In the genomic region with DNA sequence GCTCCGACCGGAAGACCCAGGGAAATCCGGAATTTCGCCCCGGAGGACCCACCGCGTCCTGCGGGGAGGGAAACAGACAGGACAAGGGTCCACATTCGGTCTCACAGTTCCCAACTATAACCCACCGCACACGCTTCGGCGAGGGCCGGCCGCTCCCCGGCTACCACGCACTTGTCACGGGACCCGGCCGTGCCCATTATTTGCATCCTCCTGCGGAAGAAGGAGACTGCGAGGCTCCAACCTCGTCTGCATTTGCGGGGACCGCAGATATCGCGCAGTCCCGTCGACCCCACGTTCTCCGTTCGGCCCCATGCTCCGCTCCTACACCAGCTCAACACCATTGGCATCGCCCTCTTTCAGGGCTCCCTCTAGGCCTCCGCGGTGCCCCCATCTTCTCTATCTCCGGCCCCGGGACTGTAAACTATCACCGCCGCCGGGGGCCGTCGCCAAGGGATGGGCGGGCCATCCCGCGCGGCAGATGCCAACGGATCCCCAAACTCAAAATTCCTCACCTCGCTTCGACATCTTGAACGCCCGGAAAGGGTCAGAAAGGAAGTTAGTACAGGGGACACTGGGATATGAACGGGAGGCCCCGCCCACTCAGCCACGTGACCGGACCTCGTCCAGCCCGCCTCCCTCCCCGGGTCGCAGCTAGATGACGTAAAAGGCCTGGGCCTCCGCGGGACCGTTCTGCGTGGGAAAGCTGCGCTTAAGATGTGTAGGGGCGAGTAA, we compare ENCODE assay signal across 8 mouse cellular contexts. TPM values are rescaled to one million over a fixed set of nuclear protein-coding genes. Genes with fewer than 3 reads are reported as not detected.
A peak's percentile ranks its signal among the peaks of the same experiment; 100 is the strongest.
DNase-seq lines count a peak whose midpoint lies in the region; ATAC-seq and TF ChIP-seq lines count a peak whose summit lies in the region.

Gene Rpl23 (minus strand): TSS at position 606 of the 732 bp plus-strand sequence.

- H3K4me1 ChIP-seq in bone marrow, adult 2 months (ENCODE audit: control insufficient read depth, insufficient read depth, low read length): no peaks in the 10 kb centered on the region
- peaks cover 22% of the 10 kb centered on the region for H3K4me1 ChIP-seq in embryonic facial prominence, embryonic 15.5 days
- peaks cover 8% of the 10 kb centered on the region for H3K4me1 ChIP-seq in limb, embryonic 14.5 days (ENCODE audit: control insufficient read depth, insufficient read depth, low read length)
- no peaks in the 10 kb centered on the region; the same call in 1 of the 2 replicates for H3K4me1 ChIP-seq in midbrain, postnatal 0 days (ENCODE audit: insufficient read depth, low read length)

- peak; percentile 72; the same call in 1 of the 2 replicates for TF ChIP-seq POLR2A in bone marrow, adult 2 months (IDR thresholded peaks at IDR 0.05; ENCODE audit: borderline replicate concordance, control insufficient read depth, low read depth, low read length)
- TF ChIP-seq POLR2A in limb, embryonic 14.5 days (IDR thresholded peaks at IDR 0.05; ENCODE audit: borderline replicate concordance, extremely low read depth, insufficient read depth, insufficient read length): peak; percentile 80; the same call in 1 of the 2 replicates

- TF ChIP-seq CTCF in bone marrow, adult 2 months (IDR thresholded peaks at IDR 0.05; ENCODE audit: control insufficient read depth, insufficient read depth, low read length): 0 out of 2 replicates have a peak, but pooled peaks have one; percentile 4
- TF ChIP-seq CTCF in midbrain, postnatal 0 days (IDR thresholded peaks at IDR 0.05): no peak

- H3K27ac ChIP-seq in bone marrow, adult 2 months (ENCODE audit: control insufficient read depth, insufficient read depth, low read depth, low read length, poor library complexity): peak within 1 kb of the TSS; percentile 68
- peak within 1 kb of the TSS; percentile 96 for H3K27ac ChIP-seq in embryonic facial prominence, embryonic 15.5 days (replicated peaks)
- peak within 1 kb of the TSS; percentile 96 for H3K27ac ChIP-seq in limb, embryonic 14.5 days (replicated peaks; ENCODE audit: low read depth, low read length)
- H3K27ac ChIP-seq in midbrain, postnatal 0 days (ENCODE audit: low read depth, low read length): peak within 1 kb of the TSS; percentile 94

- H3K27me3 ChIP-seq in embryonic facial prominence, embryonic 15.5 days: no peaks in the 10 kb centered on the region
- H3K27me3 ChIP-seq in limb, embryonic 14.5 days (ENCODE audit: control insufficient read depth, insufficient read depth, low read length): no peaks in the 10 kb centered on the region
- H3K27me3 ChIP-seq in midbrain, postnatal 0 days (ENCODE audit: insufficient read depth, low read length): no peaks in the 10 kb centered on the region

- H3K4me3 ChIP-seq in bone marrow, adult 2 months (replicated peaks; ENCODE audit: control insufficient read depth, low read depth, low read length): peak within 1 kb of the TSS; percentile 91
- H3K4me3 ChIP-seq in embryonic facial prominence, embryonic 15.5 days (replicated peaks): peak within 1 kb of the TSS; percentile 96
- H3K4me3 ChIP-seq in limb, embryonic 14.5 days (replicated peaks; ENCODE audit: low read length): peak within 1 kb of the TSS; percentile 98
- H3K4me3 ChIP-seq in midbrain, postnatal 0 days (ENCODE audit: low read depth, low read length): peak within 1 kb of the TSS; percentile 76

- ATAC-seq in embryonic facial prominence, embryonic 15.5 days (ENCODE audit: insufficient number of reproducible peaks, low FRiP score, low TSS enrichment, low read depth): peak; percentile 95
- peak; percentile 98 for ATAC-seq in limb, embryonic 14.5 days (ENCODE audit: low FRiP score, low read depth)
- peak; percentile 92 for ATAC-seq in midbrain, postnatal 0 days (ENCODE audit: low FRiP score)

- H3K36me3 ChIP-seq in embryonic facial prominence, embryonic 15.5 days: peaks cover 36% of the 10 kb centered on the region
- H3K36me3 ChIP-seq in limb, embryonic 14.5 days (ENCODE audit: control insufficient read depth, insufficient read depth, low read length): peaks cover 42% of the 10 kb centered on the region
- H3K36me3 ChIP-seq in midbrain, postnatal 0 days (ENCODE audit: insufficient read depth, low read length): peaks cover 22% of the 10 kb centered on the region

- under 1% methylated on average over 67 of the region's 67 CpGs for WGBS in bone marrow, adult 2 months
- WGBS in embryonic facial prominence, embryonic 15.5 days: under 1% methylated on average over 67 of the region's 67 CpGs
- WGBS in limb, embryonic 14.5 days: under 1% methylated on average over 67 of the region's 67 CpGs
- WGBS in midbrain, postnatal 0 days: under 1% methylated on average over 67 of the region's 67 CpGs

- peak; percentile 98 for DNase-seq in 416B (ENCODE audit: low read depth)
- DNase-seq in heart, adult 8-10 months (ENCODE audit: low spot score): peak; percentile 99
- DNase-seq in kidney, adult 9 months: peak; percentile 99
- DNase-seq in limb, embryonic 14.5 days (ENCODE audit: low spot score): peak; percentile 98
- DNase-seq in midbrain, postnatal 0 days (ENCODE audit: low spot score): peak; percentile 99
- DNase-seq in spleen, postnatal 14 days (ENCODE audit: low spot score in 2 of 2): peak; percentile 97 to 100

- H3K4me2 ChIP-seq in embryonic facial prominence, embryonic 15.5 days (replicated peaks): peak within 1 kb of the TSS; percentile 61
- H3K4me2 ChIP-seq in limb, embryonic 14.5 days (replicated peaks; ENCODE audit: low read depth, low read length, severe bottlenecking): peak within 1 kb of the TSS; percentile 70
- peak within 1 kb of the TSS; percentile 66 for H3K4me2 ChIP-seq in midbrain, postnatal 0 days (ENCODE audit: low read depth, low read length, poor library complexity, severe bottlenecking)

- H3K9ac ChIP-seq in embryonic facial prominence, embryonic 15.5 days: peak within 1 kb of the TSS; percentile 100
- peak within 1 kb of the TSS; percentile 99 for H3K9ac ChIP-seq in limb, embryonic 14.5 days (ENCODE audit: low read depth, low read length, severe bottlenecking)
- peak within 1 kb of the TSS; percentile 94 for H3K9ac ChIP-seq in midbrain, postnatal 0 days (replicated peaks; ENCODE audit: low read length, poor library complexity, severe bottlenecking)

- H3K9me3 ChIP-seq in embryonic facial prominence, embryonic 15.5 days (replicated peaks): no peaks in the 10 kb centered on the region
- no peaks in the 10 kb centered on the region for H3K9me3 ChIP-seq in limb, embryonic 14.5 days (ENCODE audit: control insufficient read depth, low read length)
- H3K9me3 ChIP-seq in midbrain, postnatal 0 days (ENCODE audit: low read length): no peaks in the 10 kb centered on the region

RNA-seq across cellular contexts. Expression of gene Rpl23, which starts in this region (rescaled TPM):
- polyA plus RNA-seq in bone marrow, adult 2 months (2011; ENCODE audit: insufficient read depth, insufficient read length, low replicate concordance, missing spikeins): 550 and 853 TPM in 2 replicates
- polyA plus RNA-seq in embryonic facial prominence, embryonic 15.5 days (2015; fragmentation: Nextera tagmentation; extraction: Ambion mirVana): 567 and 575 TPM in 2 replicates
- 100 to 1,000 TPM; 425 to 610 (median 521) TPM for total RNA-seq in heart, adult 8-10 months (2022)
- 456 and 903 TPM in 2 replicates for polyA plus RNA-seq in limb, embryonic 14.5 days (2012; rRNA removed)
- 730 and 764 TPM in 2 replicates for polyA plus RNA-seq in limb, embryonic 14.5 days (2014; fragmentation: Nextera tagmentation; extraction: Ambion mirVana)
- total RNA-seq in midbrain, postnatal 0 days (2014; rRNA removed): 177 and 224 TPM in 2 replicates
- 308 and 329 TPM in 2 replicates for polyA plus RNA-seq in midbrain, postnatal 0 days (2015; fragmentation: Nextera tagmentation; extraction: Ambion mirVana)

Comparison
In these comparisons a context has a peak if more than half of its experiments do, and no peak if none do; other contexts are left out.
1. Peak in every context shown above with its lines: DNase-seq, ATAC-seq, H3K4me3 ChIP-seq and H3K27ac ChIP-seq.